In genomic region chr14:51884031-51884544, GRCm38 (mm10) we compare ENCODE assay signal across 8 mouse cellular contexts. TPM values are rescaled to one million over a fixed set of nuclear protein-coding genes. Genes with fewer than 3 reads are reported as not detected.
DNase-seq lines count a peak whose midpoint lies in the region; ATAC-seq and TF ChIP-seq lines count a peak whose summit lies in the region.

No protein-coding gene starts in this region.

- no peak for TF ChIP-seq EP300 in MEL (IDR thresholded peaks at IDR 0.05; ENCODE audit: low read depth in 1 of 2, low read length in 2 of 2)
- no peak for TF ChIP-seq EP300 in heart, postnatal 0 days (IDR thresholded peaks at IDR 0.05; ENCODE audit: low read depth)

- H3K9ac ChIP-seq in heart, embryonic 11.5 days (ENCODE audit: low read depth, low read length), result peak overlapping the region; percentile 68
- H3K9ac ChIP-seq in MEL (ENCODE audit: control insufficient read depth, low read depth, low read length, poor library complexity, severe bottlenecking), result peak overlapping the region; percentile 31; the same call in 1 of the 2 replicates
- H3K9ac ChIP-seq in heart, postnatal 0 days (replicated peaks; ENCODE audit: low read depth, low read length), result peak overlapping the region; percentile 48
- peak overlapping the region; percentile 68 for H3K9ac ChIP-seq in midbrain, embryonic 11.5 days (ENCODE audit: low read length)

- H3K4me2 ChIP-seq in heart, embryonic 11.5 days, result peak overlapping the region; percentile 82
- H3K4me2 ChIP-seq in heart, postnatal 0 days (ENCODE audit: low read depth, low read length), result peak overlapping the region; percentile 95
- H3K4me2 ChIP-seq in midbrain, embryonic 11.5 days, result peak overlapping the region; percentile 92

- H3K79me2 ChIP-seq in MEL (ENCODE audit: control insufficient read depth, insufficient read depth, low read length, poor library complexity), result peaks cover 3% of the 10 kb centered on the region

- DNase-seq in heart, adult 18-20 months, result no peak
- peak; percentile 56 for DNase-seq in MEL (ENCODE audit: low read depth, low spot score)
- DNase-seq in heart, postnatal 0 days (ENCODE audit: low spot score), result peak; percentile 36
- peak; percentile 92 for DNase-seq in midbrain, embryonic 11.5 days (ENCODE audit: low spot score, missing footprints)
- DNase-seq in left cerebral cortex, adult 9 months (ENCODE audit: low spot score in 2 of 2), result no peak
- no peak for DNase-seq in right cerebral cortex, adult 18-20 months

- H3K27ac ChIP-seq in heart, embryonic 11.5 days (ENCODE audit: low read depth, low read length), result peak overlapping the region; percentile 70
- H3K27ac ChIP-seq in MEL (ENCODE audit: control insufficient read depth, low read depth, low read length), result no peak overlapping the region
- peak overlapping the region; percentile 76 for H3K27ac ChIP-seq in heart, postnatal 0 days (ENCODE audit: low read depth)
- peak overlapping the region; percentile 75 for H3K27ac ChIP-seq in midbrain, embryonic 11.5 days (ENCODE audit: low read depth, low read length)

- no peak for TF ChIP-seq POLR2A in MEL (IDR thresholded peaks at IDR 0.05; ENCODE audit: control insufficient read depth in 1 of 2, insufficient read depth in 1 of 2, low read depth in 1 of 2, low read length in 2 of 2, poor library complexity in 1 of 2)

- 2% methylated on average over 14 of the region's 14 CpGs for WGBS in heart, embryonic 11.5 days (ENCODE audit: insufficient replicate concordance)
- under 1% methylated on average over 14 of the region's 14 CpGs for WGBS in heart, postnatal 0 days
- WGBS in midbrain, embryonic 11.5 days, result 3% methylated on average over 14 of the region's 14 CpGs

- no peak for TF ChIP-seq CTCF in MEL (IDR thresholded peaks at IDR 0.05 in 2 of 3, conservative IDR thresholded peaks at IDR 0.05 in 1 of 3; ENCODE audit: control insufficient read depth in 1 of 3, insufficient read depth in 1 of 3, low read depth in 2 of 3, low read length in 3 of 3, poor library complexity in 1 of 3, severe bottlenecking in 1 of 3)
- TF ChIP-seq CTCF in heart, postnatal 0 days (IDR thresholded peaks at IDR 0.05; ENCODE audit: low read depth), result no peak

- H3K9me3 ChIP-seq in heart, embryonic 11.5 days (replicated peaks; ENCODE audit: control insufficient read depth, low read length), result no peaks in the 10 kb centered on the region
- H3K9me3 ChIP-seq in MEL (replicated peaks; ENCODE audit: insufficient read depth, low read length), result no peaks in the 10 kb centered on the region
- H3K9me3 ChIP-seq in heart, postnatal 0 days (replicated peaks; ENCODE audit: control insufficient read depth, low read length), result no peaks in the 10 kb centered on the region
- H3K9me3 ChIP-seq in midbrain, embryonic 11.5 days (ENCODE audit: control insufficient read depth, low read length), result no peaks in the 10 kb centered on the region

- H3K36me3 ChIP-seq in heart, embryonic 11.5 days (ENCODE audit: control insufficient read depth, insufficient read depth, low read length), result peaks cover 8% of the 10 kb centered on the region; the same call in 1 of the 2 replicates
- peaks cover 0 to 9% of the 10 kb centered on the region in 2 experiments; a peak in 2 of 4 replicates for H3K36me3 ChIP-seq in MEL (ENCODE audit: control insufficient read depth in 1 of 2, insufficient read depth in 2 of 2, low read length in 2 of 2)
- peaks cover 26% of the 10 kb centered on the region for H3K36me3 ChIP-seq in heart, postnatal 0 days (replicated peaks; ENCODE audit: control insufficient read depth, insufficient read depth, low read length)
- peaks cover 9% of the 10 kb centered on the region for H3K36me3 ChIP-seq in midbrain, embryonic 11.5 days (ENCODE audit: control insufficient read depth, insufficient read depth, low read length)

- no peak; the same call in 1 of the 2 replicates for ATAC-seq in heart, embryonic 11.5 days (replicated peaks; ENCODE audit: insufficient number of reproducible peaks, low FRiP score, low TSS enrichment)
- ATAC-seq in heart, postnatal 0 days (ENCODE audit: insufficient read depth, low read depth), result 0 out of 2 replicates have a peak, but pooled peaks have one; percentile 1
- ATAC-seq in midbrain, embryonic 11.5 days (ENCODE audit: low FRiP score), result no peak; the same call in none of the 2 replicates
- no peak for ATAC-seq in erythroid progenitor cell, adult 5-6 weeks (replicated peaks; ENCODE audit: low FRiP score, poor library complexity, severe bottlenecking)

- H3K4me3 ChIP-seq in heart, embryonic 11.5 days (ENCODE audit: low read depth, low read length), result peak overlapping the region; percentile 82
- peak overlapping the region; percentile 37 to 86 for H3K4me3 ChIP-seq in MEL (ENCODE audit: control insufficient read depth in 1 of 2, insufficient read depth in 1 of 2, low read depth in 2 of 2, low read length in 2 of 2)
- H3K4me3 ChIP-seq in heart, postnatal 0 days (ENCODE audit: low read depth, low read length), result peak overlapping the region; percentile 78
- H3K4me3 ChIP-seq in midbrain, embryonic 11.5 days (ENCODE audit: low read depth, low read length), result peak overlapping the region; percentile 74

- TF ChIP-seq RAD21 in MEL (IDR thresholded peaks at IDR 0.05; ENCODE audit: low read depth, low read length), result no peak

- H3K27me3 ChIP-seq in heart, embryonic 11.5 days (ENCODE audit: control insufficient read depth, insufficient read depth, low read length), result no peaks in the 10 kb centered on the region
- H3K27me3 ChIP-seq in MEL (ENCODE audit: control insufficient read depth in 1 of 2, insufficient read depth in 2 of 2, low read length in 2 of 2), result no peaks in the 10 kb centered on the region
- no peaks in the 10 kb centered on the region for H3K27me3 ChIP-seq in heart, postnatal 0 days (ENCODE audit: control insufficient read depth, insufficient read depth, low read length)
- no peaks in the 10 kb centered on the region for H3K27me3 ChIP-seq in midbrain, embryonic 11.5 days (ENCODE audit: control insufficient read depth, insufficient read depth, low read length)

- H3K4me1 ChIP-seq in heart, embryonic 11.5 days (ENCODE audit: control insufficient read depth, insufficient read depth, low read length), result peaks cover 6% of the 10 kb centered on the region; the same call in 1 of the 2 replicates
- peaks cover 0 to 4% of the 10 kb centered on the region in 2 experiments; a peak in 2 of 4 replicates for H3K4me1 ChIP-seq in MEL (ENCODE audit: control insufficient read depth in 1 of 2, insufficient read depth in 2 of 2, low read length in 2 of 2)
- H3K4me1 ChIP-seq in heart, postnatal 0 days (ENCODE audit: control insufficient read depth, insufficient read depth), result peaks cover 7% of the 10 kb centered on the region; the same call in 1 of the 2 replicates
- peaks cover 10% of the 10 kb centered on the region for H3K4me1 ChIP-seq in midbrain, embryonic 11.5 days (ENCODE audit: control insufficient read depth, insufficient read depth, low read length)

RNA-seq across cellular contexts. Expression of gene Mettl17, which starts 0.6 kb away (rescaled TPM):
- polyA plus RNA-seq in heart, embryonic 11.5 days (2014; fragmentation: Nextera tagmentation; extraction: Ambion mirVana), result 41.9 and 46.9 TPM in 2 replicates
- total RNA-seq in heart, adult 18-20 months (2021), result 10 to 100 TPM; 24.3 to 26.3 TPM
- total RNA-seq in MEL (2012; rRNA removed), result 26.1 and 28.3 TPM in 2 replicates
- polyA plus RNA-seq in MEL (2012; ENCODE audit: insufficient read depth in 1 of 2, insufficient read length in 2 of 2, low read depth in 1 of 2, low replicate concordance in 2 of 2, missing spikeins in 1 of 2), result 10 to 100 TPM in 1 of 2 experiments, not detected in 1; 54.4 TPM
- 21.6 and 57.0 TPM in 2 replicates for total RNA-seq in heart, postnatal 0 days (2014; rRNA removed; ENCODE audit: low replicate concordance)
- 27.2 and 37.7 TPM in 2 replicates for polyA plus RNA-seq in heart, postnatal 0 days (2015; fragmentation: Nextera tagmentation; extraction: Ambion mirVana)
- polyA plus RNA-seq in midbrain, embryonic 11.5 days (2014; fragmentation: Nextera tagmentation; extraction: Ambion mirVana), result 49.6 and 52.4 TPM in 2 replicates
- total RNA-seq in erythroid progenitor cell, adult 5-6 weeks (2015; ENCODE audit: low replicate concordance), result 1.7 and 4.3 TPM in 2 replicates
- total RNA-seq in erythroid progenitor cell, adult 5-6 weeks (2017; ENCODE audit: low replicate concordance), result 11.3 TPM in 1 of 2 replicates, not detected in the other

RNA-seq across cellular contexts. Expression of gene Slc39a2, which starts 8.6 kb away (rescaled TPM):
- 0.17 and 0.31 TPM in 2 replicates for polyA plus RNA-seq in heart, embryonic 11.5 days (2014; fragmentation: Nextera tagmentation; extraction: Ambion mirVana)
- under 1 TPM in 1 of 2 experiments, not detected in 1; 0.26 TPM for total RNA-seq in heart, adult 18-20 months (2021)
- 0.07 TPM in 1 of 2 replicates, not detected in the other for total RNA-seq in MEL (2012; rRNA removed)
- under 1 TPM in 1 of 2 experiments, not detected in 1; 0.07 TPM for polyA plus RNA-seq in MEL (2012; ENCODE audit: insufficient read depth in 1 of 2, insufficient read length in 2 of 2, low read depth in 1 of 2, low replicate concordance in 2 of 2, missing spikeins in 1 of 2)
- not detected in 2 replicates for total RNA-seq in heart, postnatal 0 days (2014; rRNA removed; ENCODE audit: low replicate concordance)
- 0.15 and 0.26 TPM in 2 replicates for polyA plus RNA-seq in heart, postnatal 0 days (2015; fragmentation: Nextera tagmentation; extraction: Ambion mirVana)
- polyA plus RNA-seq in midbrain, embryonic 11.5 days (2014; fragmentation: Nextera tagmentation; extraction: Ambion mirVana), result 0.40 and 0.41 TPM in 2 replicates
- total RNA-seq in erythroid progenitor cell, adult 5-6 weeks (2015; ENCODE audit: low replicate concordance), result 2.1 TPM in 1 of 2 replicates, not detected in the other
- not detected in 2 replicates for total RNA-seq in erythroid progenitor cell, adult 5-6 weeks (2017; ENCODE audit: low replicate concordance)

RNA-seq across cellular contexts. Expression of gene Ndrg2, which starts 29.9 kb away (rescaled TPM):
- polyA plus RNA-seq in heart, embryonic 11.5 days (2014; fragmentation: Nextera tagmentation; extraction: Ambion mirVana), result 115 and 145 TPM in 2 replicates
- total RNA-seq in heart, adult 18-20 months (2021), result 1,000 to 10,000 TPM; 1,486 to 1,502 TPM
- 11.2 and 17.0 TPM in 2 replicates for total RNA-seq in MEL (2012; rRNA removed)
- polyA plus RNA-seq in MEL (2012; ENCODE audit: insufficient read depth in 1 of 2, insufficient read length in 2 of 2, low read depth in 1 of 2, low replicate concordance in 2 of 2, missing spikeins in 1 of 2), result 10 to 100 TPM in 1 of 2 experiments, not detected in 1; 48.6 TPM
- 785 and 1,158 TPM in 2 replicates for total RNA-seq in heart, postnatal 0 days (2014; rRNA removed; ENCODE audit: low replicate concordance)
- 581 and 591 TPM in 2 replicates for polyA plus RNA-seq in heart, postnatal 0 days (2015; fragmentation: Nextera tagmentation; extraction: Ambion mirVana)
- 7.5 and 10.6 TPM in 2 replicates for polyA plus RNA-seq in midbrain, embryonic 11.5 days (2014; fragmentation: Nextera tagmentation; extraction: Ambion mirVana)
- total RNA-seq in erythroid progenitor cell, adult 5-6 weeks (2015; ENCODE audit: low replicate concordance), result 18.4 TPM in 1 of 2 replicates, not detected in the other
- 5.9 and 9.2 TPM in 2 replicates for total RNA-seq in erythroid progenitor cell, adult 5-6 weeks (2017; ENCODE audit: low replicate concordance)

RNA-seq across cellular contexts. Expression of gene Ear6, which starts 30.6 kb away (rescaled TPM):
- not detected in 2 replicates for polyA plus RNA-seq in heart, embryonic 11.5 days (2014; fragmentation: Nextera tagmentation; extraction: Ambion mirVana)
- not detected for total RNA-seq in heart, adult 18-20 months (2021)
- not detected in 2 replicates for total RNA-seq in MEL (2012; rRNA removed)
- polyA plus RNA-seq in MEL (2012; ENCODE audit: insufficient read depth in 1 of 2, insufficient read length in 2 of 2, low read depth in 1 of 2, low replicate concordance in 2 of 2, missing spikeins in 1 of 2), result not detected
- total RNA-seq in heart, postnatal 0 days (2014; rRNA removed; ENCODE audit: low replicate concordance), result not detected in 2 replicates
- not detected in 2 replicates for polyA plus RNA-seq in heart, postnatal 0 days (2015; fragmentation: Nextera tagmentation; extraction: Ambion mirVana)
- not detected in 2 replicates for polyA plus RNA-seq in midbrain, embryonic 11.5 days (2014; fragmentation: Nextera tagmentation; extraction: Ambion mirVana)
- 7.1 and 23.1 TPM in 2 replicates for total RNA-seq in erythroid progenitor cell, adult 5-6 weeks (2015; ENCODE audit: low replicate concordance)
- total RNA-seq in erythroid progenitor cell, adult 5-6 weeks (2017; ENCODE audit: low replicate concordance), result 28.3 and 36.7 TPM in 2 replicates

RNA-seq across cellular contexts. Expression of gene Tppp2, which starts 34.1 kb away (rescaled TPM):
- not detected in 2 replicates for polyA plus RNA-seq in heart, embryonic 11.5 days (2014; fragmentation: Nextera tagmentation; extraction: Ambion mirVana)
- total RNA-seq in heart, adult 18-20 months (2021), result not detected
- not detected in 2 replicates for total RNA-seq in MEL (2012; rRNA removed)
- polyA plus RNA-seq in MEL (2012; ENCODE audit: insufficient read depth in 1 of 2, insufficient read length in 2 of 2, low read depth in 1 of 2, low replicate concordance in 2 of 2, missing spikeins in 1 of 2), result not detected
- not detected in 2 replicates for total RNA-seq in heart, postnatal 0 days (2014; rRNA removed; ENCODE audit: low replicate concordance)
- not detected in 2 replicates for polyA plus RNA-seq in heart, postnatal 0 days (2015; fragmentation: Nextera tagmentation; extraction: Ambion mirVana)
- not detected in 2 replicates for polyA plus RNA-seq in midbrain, embryonic 11.5 days (2014; fragmentation: Nextera tagmentation; extraction: Ambion mirVana)
- not detected in 2 replicates for total RNA-seq in erythroid progenitor cell, adult 5-6 weeks (2015; ENCODE audit: low replicate concordance)
- total RNA-seq in erythroid progenitor cell, adult 5-6 weeks (2017; ENCODE audit: low replicate concordance), result not detected in 2 replicates

Comparison
In these comparisons a context has a peak if more than half of its experiments do, and no peak if none do; other contexts are left out.
1. DNase-seq: peak in MEL (single experiment), heart, postnatal 0 days (single experiment) and midbrain, embryonic 11.5 days (single experiment); none in heart, adult 18-20 months (0 of 2), left cerebral cortex, adult 9 months (0 of 2) and right cerebral cortex, adult 18-20 months (single experiment).
2. RNA of gene Ndrg2, which starts 29.9 kb away (total RNA-seq): 1,486 to 1,502 TPM in heart, adult 18-20 months and 785 to 1,158 TPM in heart, postnatal 0 days; 11.2 to 17.0 TPM in MEL and 5.9 to 18.4 TPM in erythroid progenitor cell, adult 5-6 weeks; every median in the first group is over 10 times any median in the second.
3. Peak in every context shown above with its lines, with median percentiles within 50 percentile points of each other: H3K4me2 ChIP-seq, H3K4me3 ChIP-seq and H3K9ac ChIP-seq.